Mouse (Mus musculus) E14TG2a.4 (cell line): Measurements from ENCODE around the gene Cops6.

Source experiments
- CTCF ChIP-seq: conservative IDR thresholded peaks from 2 replicates; pipeline ENCODE4 v1.5.1; 2014; ENCODE audit warnings: low read length
- POU5F1 ChIP-seq: IDR thresholded peaks from 2 replicates; pipeline ENCODE4 v1.6.1; 2014; ENCODE audit warnings: low read length, borderline replicate concordance

- TF ChIP-seq CTCF (no peak), POU5F1 (no peak)
These were observed 47.0 kb downstream of the Cops6 start for GRCm38 (mm10) chr5:138207873-138208272.
